Mouse (Mus musculus) ES-Bruce4 (cell line): ENCODE results near the gene Lpcat2. TPM values are rescaled to one million over a fixed set of nuclear protein-coding genes. Genes with fewer than 3 reads are reported as not detected.

Experiments used
- H3K27ac ChIP-seq: 2 replicates; pipeline ENCODE4 v1.5.1; 2012; ENCODE audit warnings: low read length, inconsistent platforms; ENCODE audit not compliant: insufficient read depth
- H3K27me3 ChIP-seq: 2 replicates; pipeline ENCODE4 v1.6.1; 2012; ENCODE audit warnings: mild to moderate bottlenecking, low read length, inconsistent platforms; ENCODE audit not compliant: control insufficient read depth, poor library complexity, insufficient read depth, severe bottlenecking
- H3K36me3 ChIP-seq: 2 replicates; pipeline ENCODE4 v1.6.1; 2012; ENCODE audit warnings: inconsistent platforms, mild to moderate bottlenecking, low read length, moderate library complexity; ENCODE audit not compliant: control insufficient read depth, poor library complexity, insufficient read depth, severe bottlenecking
- H3K4me1 ChIP-seq: one replicate; pipeline ENCODE4 v1.8.1; 2011; ENCODE audit warnings: low read length; ENCODE audit not compliant: control insufficient read depth, insufficient read depth
- H3K4me3 ChIP-seq: 2 replicates; pipeline ENCODE4 v1.5.1; 2011; ENCODE audit warnings: low read depth, mild to moderate bottlenecking, low read length
- H3K9ac ChIP-seq: 2 replicates; pipeline ENCODE4 v1.6.1; 2012; ENCODE audit warnings: low read depth, mild to moderate bottlenecking, inconsistent platforms; ENCODE audit not compliant: poor library complexity, severe bottlenecking
- H3K9me3 ChIP-seq: replicated peaks from 2 replicates; pipeline ENCODE4 v1.6.1; 2012; ENCODE audit warnings: mild to moderate bottlenecking, low read length, inconsistent platforms; ENCODE audit not compliant: control insufficient read depth, poor library complexity, insufficient read depth, severe bottlenecking
- CTCF ChIP-seq: IDR thresholded peaks from one replicate; pipeline ENCODE4 v1.8.1; 2011; ENCODE audit warnings: low read depth, low read length
- EP300 ChIP-seq: IDR thresholded peaks from 2 replicates; pipeline ENCODE4 v1.6.1; 2011; ENCODE audit warnings: low read depth, low read length; ENCODE audit not compliant: insufficient read depth
- POLR2A ChIP-seq: IDR thresholded peaks from one replicate; pipeline ENCODE4 v1.8.1; 2011; ENCODE audit warnings: low read length; ENCODE audit not compliant: insufficient read depth
- polyA plus RNA-seq: library from polyadenylated mRNA; stranded (reverse); fragments of >200 nt; gene quantifications from 2 replicates; pipeline ENCODE4 v1.2.4, GENCODE M21; 2011; ENCODE audit warnings: low read depth; ENCODE audit not compliant: missing spikeins, insufficient read depth, insufficient read length

Lpcat2 gene
- polyA plus RNA-seq, 1 experiment: 6.2 TPM

GRCm38 (mm10) chr8:92835901-92836300, 19.2 kb upstream of the Lpcat2 start:
- TF ChIP-seq EP300: no peak
- TF ChIP-seq CTCF: no peak
- TF ChIP-seq POLR2A: no peak
- no peaks in the 10 kb centered on the region for H3K4me1 ChIP-seq
- H3K27ac ChIP-seq: no peak overlapping the region
- H3K36me3 ChIP-seq: no peaks in the 10 kb centered on the region
- H3K9me3 ChIP-seq: no peaks in the 10 kb centered on the region
- H3K4me3 ChIP-seq: no peak overlapping the region
- H3K9ac ChIP-seq: no peak overlapping the region
- no peaks in the 10 kb centered on the region for H3K27me3 ChIP-seq

- no peak overlapping the region for H3K27ac ChIP-seq
- TF ChIP-seq CTCF (no peak), POLR2A (no peak), EP300 (no peak)
- H3K4me3 ChIP-seq: no peak overlapping the region
- no peaks in the 10 kb centered on the region for H3K9me3 ChIP-seq
- H3K4me1 ChIP-seq: no peaks in the 10 kb centered on the region
- no peak overlapping the region for H3K9ac ChIP-seq
- H3K27me3 ChIP-seq: no peaks in the 10 kb centered on the region
- H3K36me3 ChIP-seq: no peaks in the 10 kb centered on the region
These were observed 16.5 kb upstream of the Lpcat2 start for GRCm38 (mm10) chr8:92838616-92839015.

- no peaks in the 10 kb centered on the region for H3K36me3 ChIP-seq
These were observed 16.0 kb upstream of the Lpcat2 start for GRCm38 (mm10) chr8:92839161-92839560.

GRCm38 (mm10) chr8:92839876-92840275, 15.3 kb upstream of the Lpcat2 start:
- Histone ChIP-seq H3K27me3 (no peaks in the 10 kb centered on the region), H3K4me1 (no peaks in the 10 kb centered on the region), H3K9ac (no peak overlapping the region), H3K4me3 (no peak overlapping the region), H3K27ac (no peak overlapping the region), H3K9me3 (no peaks in the 10 kb centered on the region), H3K36me3 (no peaks in the 10 kb centered on the region)
- TF ChIP-seq POLR2A: no peak
- TF ChIP-seq EP300: no peak
- TF ChIP-seq CTCF: no peak

More at GRCm38 (mm10) chr8:92839161-92839560, 16.0 kb upstream of the Lpcat2 start:
- Histone ChIP-seq H3K4me3 (no peak overlapping the region), H3K27ac (no peak overlapping the region), H3K27me3 (no peaks in the 10 kb centered on the region), H3K4me1 (no peaks in the 10 kb centered on the region), H3K9me3 (no peaks in the 10 kb centered on the region), H3K9ac (no peak overlapping the region)
- TF ChIP-seq POLR2A (no peak), CTCF (no peak), EP300 (no peak)

GRCm38 (mm10) chr8:92846684-92847083, 8.5 kb upstream of the Lpcat2 start:
- H3K9ac ChIP-seq: no peak overlapping the region
- TF ChIP-seq POLR2A: no peak
- TF ChIP-seq CTCF: no peak
- TF ChIP-seq EP300: no peak
- no peaks in the 10 kb centered on the region for H3K9me3 ChIP-seq
- no peak overlapping the region for H3K4me3 ChIP-seq
- no peaks in the 10 kb centered on the region for H3K27me3 ChIP-seq
- H3K4me1 ChIP-seq: no peaks in the 10 kb centered on the region
- no peak overlapping the region for H3K27ac ChIP-seq
- no peaks in the 10 kb centered on the region for H3K36me3 ChIP-seq

GRCm38 (mm10) chr8:92847299-92847698, 7.8 kb upstream of the Lpcat2 start:
- Histone ChIP-seq H3K27ac (no peak overlapping the region), H3K4me1 (no peaks in the 10 kb centered on the region), H3K9me3 (no peaks in the 10 kb centered on the region), H3K27me3 (no peaks in the 10 kb centered on the region), H3K36me3 (no peaks in the 10 kb centered on the region), H3K4me3 (no peak overlapping the region), H3K9ac (no peak overlapping the region)
- TF ChIP-seq CTCF (no peak), EP300 (no peak), POLR2A (no peak)
